Mouse (Mus musculus) lung, adult 18-20 months (tissue): ENCODE data around the gene Tbx4.

Experiments
- DNase-seq, 2 experiments: peaks; one replicate each; pipeline ENCODE4 v3.0.0; 2022; ENCODE audit warnings: mixed read lengths in 2 of 2

Tbx4 gene

DNA sequence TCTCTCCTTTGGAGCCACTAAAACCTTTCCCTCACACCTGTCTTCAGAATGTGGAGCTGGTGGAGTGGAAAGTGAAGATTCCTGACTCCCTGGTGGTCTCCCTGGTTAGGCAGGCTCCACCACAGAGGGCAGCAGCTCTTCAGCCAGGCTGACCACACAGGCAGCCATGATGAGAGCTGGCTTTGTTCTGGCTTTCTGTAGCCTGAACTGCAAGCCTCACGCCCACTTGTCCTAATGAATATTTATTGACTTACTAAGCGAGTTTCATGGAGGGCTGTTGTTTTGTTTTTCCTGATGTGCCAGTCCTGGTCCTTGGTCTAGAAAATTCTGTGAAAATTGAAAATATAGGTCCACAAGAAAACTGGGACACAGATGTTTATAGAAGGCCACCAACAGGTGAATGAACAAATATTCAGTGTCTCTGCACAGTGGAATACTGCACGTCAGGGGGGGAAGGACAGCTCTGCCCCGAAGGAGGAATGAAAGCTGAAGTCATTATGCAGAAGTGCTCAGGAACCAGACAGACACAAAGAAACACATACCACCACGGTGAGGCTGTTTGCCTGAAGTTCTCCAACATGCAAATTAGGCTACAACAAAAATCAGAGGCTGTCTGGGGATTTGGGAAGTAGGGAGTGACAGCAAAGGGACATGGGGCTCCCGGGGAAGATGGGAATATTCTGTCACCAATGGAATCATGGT, 28.1 kb upstream of the Tbx4 start:
- no peak for DNase-seq

DNA sequence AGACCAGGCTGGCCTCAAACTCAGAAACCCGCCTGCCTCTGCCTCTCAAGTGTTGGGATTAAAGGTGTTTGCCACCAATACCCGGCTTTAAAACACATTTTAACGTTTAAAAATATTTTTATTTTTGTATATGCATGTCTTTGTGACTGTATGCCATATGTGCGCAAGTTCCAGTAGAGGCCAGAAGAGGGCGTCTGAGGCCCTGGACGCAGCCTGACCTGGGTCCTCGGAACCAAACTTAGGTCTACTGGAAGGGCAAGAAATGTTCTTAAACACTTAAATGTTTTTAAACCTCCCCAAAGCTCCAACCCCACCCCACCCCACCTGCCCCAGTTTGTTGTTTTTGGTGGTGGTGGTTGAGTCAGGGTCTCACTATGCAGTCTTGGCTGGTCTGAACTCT, 21.9 kb upstream of the Tbx4 start:
- no peak for DNase-seq

DNA sequence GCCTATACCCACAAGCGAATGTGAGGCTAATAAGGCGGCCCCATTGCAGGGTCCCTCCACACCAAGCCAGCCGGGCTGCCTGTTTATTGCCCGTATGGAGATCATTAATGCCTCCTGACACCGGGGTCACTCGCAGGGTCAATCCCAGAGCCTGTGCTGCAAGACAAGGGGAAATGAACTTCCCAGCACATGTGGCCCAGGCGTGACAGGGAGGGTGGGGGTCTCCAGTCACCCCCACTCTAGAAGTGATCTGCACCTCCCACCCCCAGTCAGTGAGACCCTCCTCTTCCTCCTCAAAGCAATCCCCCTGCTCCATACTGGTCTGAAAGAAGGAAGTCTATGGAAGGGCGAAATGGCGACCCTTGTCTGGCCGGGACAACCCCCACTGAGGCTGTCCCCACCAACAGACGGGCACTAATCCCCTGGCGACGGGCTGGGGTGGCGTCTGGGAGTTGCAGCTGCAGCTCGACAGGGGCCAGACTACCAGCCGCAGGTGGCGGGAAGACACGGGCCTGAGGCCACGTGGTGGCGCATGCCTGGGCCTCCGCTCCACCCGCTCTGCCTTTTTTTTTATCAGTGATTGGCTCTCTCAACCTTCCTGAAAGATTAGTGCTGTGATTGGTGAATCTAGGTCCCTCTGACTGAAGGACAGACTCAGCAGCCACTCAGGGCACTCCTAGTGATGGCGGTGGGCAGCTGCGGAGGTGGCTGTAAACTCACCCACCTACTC, 10.0 kb upstream of the Tbx4 start:
- no peak for DNase-seq

DNA sequence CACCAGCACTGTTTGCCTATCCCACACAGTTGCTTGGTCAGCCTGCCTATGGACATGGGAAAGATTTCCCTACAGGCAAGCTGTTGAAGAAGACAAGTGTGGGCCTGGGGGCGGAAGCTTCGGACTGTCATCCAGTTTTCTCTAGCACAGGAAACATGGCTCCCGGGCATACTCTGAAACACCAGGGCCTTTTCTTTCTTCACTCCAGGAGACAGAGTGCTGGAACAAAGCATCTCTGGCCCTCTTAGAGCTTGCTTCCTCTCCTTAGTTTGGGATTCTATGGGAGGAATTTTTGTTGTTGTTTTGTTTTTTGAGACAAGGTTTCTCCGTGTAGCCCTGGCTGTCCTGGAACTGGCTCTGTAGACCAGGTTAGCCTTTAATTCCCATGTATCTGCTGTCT, 1.7 kb upstream of the Tbx4 start:
- DNase-seq, result no peak

DNA sequence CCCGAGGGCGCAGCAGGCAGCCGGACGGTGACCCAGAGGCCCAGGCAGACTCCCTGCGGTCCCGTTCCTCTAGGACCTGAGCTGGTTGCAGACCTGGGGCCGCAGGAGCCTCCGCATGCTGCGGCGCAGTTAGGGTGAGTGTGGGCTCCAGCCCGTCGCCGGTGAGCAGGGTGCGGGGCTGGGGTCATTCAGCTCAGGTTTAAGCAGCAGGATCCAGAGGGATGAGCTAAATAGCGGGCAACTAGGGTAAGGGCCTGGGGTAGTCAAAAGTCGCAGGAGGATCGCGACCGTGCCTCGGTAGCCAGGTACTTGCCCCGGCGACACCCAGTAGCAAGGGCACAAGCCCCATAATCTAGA, 185 bp downstream of the Tbx4 start:
- no peak for DNase-seq

DNA sequence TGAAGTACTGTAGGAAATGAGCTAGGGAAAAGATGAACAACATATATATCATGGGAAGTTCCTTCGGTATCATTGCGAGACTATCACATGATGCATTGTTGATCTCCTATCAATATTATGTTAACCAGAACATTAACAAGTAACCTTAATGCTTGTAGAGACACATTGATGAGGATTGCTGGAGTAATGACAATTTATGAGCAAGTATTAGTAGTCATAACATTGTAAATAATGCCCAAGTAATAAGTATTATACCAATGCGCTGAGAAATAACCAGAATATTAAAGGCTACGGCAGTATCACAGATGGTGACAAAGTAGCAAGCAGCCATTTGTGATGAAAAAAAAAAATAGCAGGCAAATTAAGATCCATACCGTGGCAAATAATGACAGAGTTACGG, 1.1 kb downstream of the Tbx4 start:
- DNase-seq, result no peak

DNA sequence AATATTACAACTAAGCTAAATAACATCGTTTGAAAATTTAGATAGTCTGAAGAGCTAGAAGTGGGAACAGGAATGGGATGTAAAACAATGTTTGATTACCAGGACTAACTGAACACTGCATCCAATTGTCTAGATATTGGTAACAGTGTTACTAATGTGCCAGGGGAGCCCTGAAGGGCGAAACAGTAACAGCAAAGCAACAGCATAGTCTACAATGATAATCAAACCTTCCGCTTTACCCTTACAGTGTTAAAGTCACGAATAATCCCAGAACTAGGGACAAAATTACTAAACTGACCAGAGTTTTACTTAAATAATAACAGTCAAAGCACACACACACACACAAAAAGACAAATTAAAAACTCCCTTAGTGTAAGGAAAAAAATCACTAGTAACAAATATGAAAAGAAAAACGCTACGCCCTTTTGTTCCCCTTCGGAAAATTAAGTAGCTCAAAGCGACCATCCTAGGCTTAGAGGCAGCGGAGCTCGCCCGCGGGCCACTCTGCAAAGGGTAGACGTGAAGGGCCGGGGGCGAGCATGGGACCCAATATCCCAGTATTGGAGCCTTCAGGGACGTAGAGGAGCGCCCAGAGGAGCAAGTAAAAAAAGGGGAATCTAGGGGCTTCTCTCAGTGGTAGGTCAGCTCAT, 1.7 kb downstream of the Tbx4 start:
- no peak for DNase-seq

DNA sequence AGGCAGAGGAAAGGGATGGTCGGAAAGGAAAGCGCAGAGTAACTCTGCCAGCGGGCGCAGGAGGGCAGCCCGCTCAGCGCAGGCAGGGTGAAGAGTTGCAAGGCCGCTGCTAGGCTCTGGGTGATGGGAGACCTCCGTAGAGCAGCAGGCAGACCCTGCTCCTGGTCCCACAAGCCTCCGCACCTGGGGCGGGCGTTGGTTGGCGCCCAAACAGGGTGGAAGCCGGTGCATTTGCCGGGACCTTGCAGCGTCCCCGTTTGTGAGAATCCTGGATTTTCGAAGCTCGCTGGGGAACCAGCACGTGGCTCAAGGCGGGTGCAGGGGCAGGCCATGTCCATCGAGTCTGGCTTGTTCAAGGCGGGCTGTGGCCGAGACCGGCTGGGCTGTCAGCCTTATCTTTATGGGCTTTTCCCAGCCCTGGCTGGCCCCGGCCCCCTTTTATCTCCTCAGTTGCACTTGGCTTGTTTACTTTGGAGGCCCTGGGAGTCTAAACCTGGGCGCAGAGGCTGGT, 2.3 kb downstream of the Tbx4 start:
- DNase-seq, result no peak

DNA sequence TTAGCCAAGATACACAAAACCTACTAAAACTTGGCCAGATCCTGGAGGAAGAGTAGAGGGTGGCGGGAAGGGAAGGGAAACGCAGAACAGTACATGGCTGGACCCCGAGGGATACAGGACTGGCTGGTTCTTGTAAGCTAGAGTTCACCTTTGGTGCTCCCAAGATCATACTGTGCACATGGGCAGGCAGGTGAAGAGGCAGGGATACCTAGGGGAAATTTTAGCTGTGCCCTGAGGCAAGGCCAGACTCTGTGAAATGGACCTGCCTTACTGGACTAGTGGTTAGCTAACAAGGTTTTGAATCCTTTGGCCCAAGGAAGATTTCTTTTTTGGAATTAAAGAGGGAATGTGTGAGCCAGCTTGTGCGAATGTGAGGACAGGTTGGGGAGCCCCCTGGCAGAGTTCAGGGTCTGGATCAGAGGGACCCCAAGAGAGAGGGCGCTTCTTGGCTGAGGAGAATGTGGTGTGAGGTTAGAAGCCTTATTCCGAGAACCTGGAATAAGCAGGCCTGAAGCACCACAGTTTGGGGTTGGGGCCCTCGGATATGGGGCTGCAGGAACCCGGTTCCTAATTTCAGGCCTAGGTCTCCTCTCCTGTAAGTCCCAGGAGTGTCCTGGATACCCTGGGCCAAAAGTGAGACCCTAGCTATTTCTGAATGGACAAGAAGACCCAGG, 3.0 kb downstream of the Tbx4 start:
- no peak for DNase-seq

DNA sequence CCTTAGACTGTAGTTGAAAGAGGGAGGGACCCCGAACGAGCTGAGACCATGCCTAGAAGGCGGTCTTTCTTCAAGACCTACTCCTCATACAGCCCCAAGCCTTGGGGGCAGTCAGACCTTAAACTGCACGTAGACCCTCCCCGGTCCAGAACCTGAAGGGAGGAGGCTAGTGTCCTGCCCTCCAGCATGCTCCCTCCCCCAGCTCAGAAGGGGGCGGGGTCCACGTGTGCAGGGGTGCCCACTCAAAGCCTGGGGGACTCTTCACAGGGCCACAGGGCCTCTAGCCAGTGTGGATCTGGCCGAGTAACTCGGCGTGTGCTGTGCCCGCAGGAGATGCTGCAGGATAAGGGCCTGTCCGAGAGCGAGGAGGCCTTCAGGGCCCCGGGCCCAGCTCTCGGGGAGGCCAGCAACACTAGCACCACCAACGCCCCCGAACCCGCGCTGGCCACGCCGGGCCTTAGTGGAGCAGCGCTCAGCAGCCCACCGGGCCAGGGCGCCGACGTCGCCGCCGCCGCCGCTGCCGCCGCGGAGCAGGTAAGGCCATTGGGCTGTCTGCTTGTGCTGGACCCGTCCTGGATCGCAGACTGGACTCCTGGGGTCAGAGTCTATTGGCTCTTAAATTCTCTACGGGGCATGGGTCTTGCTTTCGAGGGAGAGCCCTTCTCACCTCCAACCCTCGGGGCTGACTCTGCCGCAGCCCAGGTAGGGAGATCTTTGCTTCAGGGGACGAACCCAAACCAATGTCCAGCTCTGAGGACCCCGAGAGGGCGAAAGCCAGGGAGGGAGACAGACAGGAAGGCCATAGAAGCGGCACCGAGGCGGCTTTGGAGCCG, 3.7 kb downstream of the Tbx4 start:
- no peak for DNase-seq

DNA sequence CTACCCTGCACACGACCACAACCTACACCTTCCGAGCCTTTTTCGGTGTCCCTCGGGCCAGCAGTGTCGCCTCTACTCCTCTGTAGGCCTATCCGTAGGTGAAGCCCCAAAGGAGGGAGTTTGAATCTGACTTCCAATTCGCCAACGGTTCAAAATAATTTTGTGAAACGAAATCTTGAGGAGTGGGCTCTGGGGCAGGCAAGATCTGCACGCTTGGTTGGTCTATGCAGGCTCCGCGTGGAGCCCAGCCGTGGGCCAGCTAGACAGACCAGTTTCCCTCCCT, 4.3 kb downstream of the Tbx4 start:
- no peak for DNase-seq

DNA sequence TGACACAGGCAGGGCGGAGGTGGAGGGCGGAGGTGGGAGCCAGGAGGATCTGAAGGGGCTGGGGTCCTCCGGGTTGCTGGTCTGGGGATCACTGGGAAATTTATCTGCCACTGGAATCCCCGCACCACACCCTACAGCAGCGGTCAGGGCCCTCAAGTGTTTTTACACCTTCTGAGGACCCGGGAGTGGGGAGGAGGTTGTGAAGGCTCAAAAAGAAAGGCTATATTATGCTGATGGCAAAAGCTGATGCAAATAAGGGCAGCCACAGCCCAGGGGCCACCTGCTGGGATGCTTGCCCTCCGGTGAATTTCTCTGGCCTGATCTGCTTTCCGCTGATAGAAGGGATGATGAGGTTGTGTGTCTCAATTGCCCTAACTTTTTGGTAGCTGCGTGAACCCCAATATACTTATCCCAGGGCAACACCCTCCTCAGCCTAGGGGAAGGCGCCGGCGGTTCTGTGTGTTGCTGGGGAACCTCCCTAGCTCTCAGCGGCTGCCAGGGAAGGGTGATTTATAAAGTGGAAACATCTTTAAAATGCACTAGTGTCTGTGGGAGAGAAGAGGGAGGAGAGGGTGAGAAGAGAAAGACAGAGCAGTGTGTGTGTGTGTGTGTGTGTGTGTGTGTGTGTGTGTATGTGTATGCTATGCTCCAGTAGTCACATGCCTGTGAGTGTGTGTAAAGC, 4.9 kb downstream of the Tbx4 start:
- DNase-seq, result peak; percentile 22 to 29

DNA sequence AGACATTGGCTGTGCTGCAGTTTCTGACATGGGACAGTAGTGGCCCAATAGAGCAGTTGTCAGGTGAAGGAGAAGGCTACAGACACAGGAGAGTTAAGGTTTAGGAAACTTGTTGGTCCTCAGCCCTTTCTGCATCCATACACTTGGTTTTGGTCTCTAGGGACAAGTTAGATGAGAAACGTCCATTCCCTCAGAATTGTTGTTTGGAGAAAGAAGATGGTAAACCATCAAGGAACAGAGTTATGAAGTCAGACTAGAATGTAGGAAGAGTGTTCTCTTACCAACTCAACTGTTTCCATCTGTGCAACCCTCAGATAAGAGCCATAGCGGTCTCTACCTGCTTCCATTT, 5.4 kb downstream of the Tbx4 start:
- DNase-seq, result no peak

DNA sequence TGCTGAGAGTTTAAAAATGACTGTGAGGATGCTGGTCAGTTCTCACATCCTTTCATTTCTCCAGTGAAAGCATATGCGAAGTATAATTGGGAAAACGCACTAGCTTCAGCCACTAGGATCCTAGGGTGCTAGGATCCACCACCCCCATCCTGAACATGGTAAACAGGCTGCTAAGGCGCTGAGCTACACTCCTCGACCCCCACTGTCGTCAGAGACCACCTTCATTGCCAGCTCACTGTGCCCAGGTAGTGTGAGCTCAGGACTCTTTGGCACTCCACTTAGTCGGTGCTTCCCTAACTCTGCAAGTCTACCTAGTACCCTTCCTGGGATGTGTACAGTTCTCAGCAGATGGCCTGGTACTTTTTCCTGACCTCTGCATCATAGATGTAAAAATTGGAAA, 6.5 kb downstream of the Tbx4 start:
- no peak for DNase-seq

DNA sequence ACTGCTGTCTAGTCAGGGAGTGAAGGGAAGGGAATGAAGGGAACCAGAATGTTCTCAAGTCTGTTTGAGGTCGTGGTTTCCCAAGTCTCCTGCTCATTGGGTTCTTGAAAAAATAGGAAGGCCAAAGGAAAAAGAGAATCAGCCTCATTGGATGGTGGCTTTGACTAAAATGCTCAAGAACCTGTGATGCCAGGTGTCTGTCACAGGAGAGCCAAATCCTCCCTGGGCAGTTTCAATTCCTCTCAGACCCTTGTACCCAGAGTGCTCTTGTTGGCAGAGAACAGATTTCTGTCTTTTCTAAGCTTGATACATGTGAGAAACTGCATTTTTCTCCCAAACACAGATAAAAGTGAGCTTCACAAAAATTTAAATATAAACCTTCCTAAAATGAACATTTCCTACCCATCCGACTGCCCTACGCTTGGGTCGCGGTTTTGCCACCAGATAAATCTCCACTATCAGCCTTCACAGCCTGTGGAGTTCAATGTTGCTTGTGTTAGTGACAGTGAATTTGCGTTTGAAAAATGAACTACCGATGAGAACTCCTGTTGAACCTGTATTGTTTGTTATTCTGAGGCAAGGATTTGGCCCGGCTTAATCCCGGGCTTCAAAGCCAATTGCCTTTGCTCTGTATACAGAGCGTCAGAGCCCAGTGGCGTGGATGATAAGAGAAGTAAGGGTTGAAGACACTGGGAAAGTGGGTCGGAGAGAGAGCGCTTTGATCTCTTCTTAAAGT, 7.3 kb downstream of the Tbx4 start:
- DNase-seq, result no peak

DNA sequence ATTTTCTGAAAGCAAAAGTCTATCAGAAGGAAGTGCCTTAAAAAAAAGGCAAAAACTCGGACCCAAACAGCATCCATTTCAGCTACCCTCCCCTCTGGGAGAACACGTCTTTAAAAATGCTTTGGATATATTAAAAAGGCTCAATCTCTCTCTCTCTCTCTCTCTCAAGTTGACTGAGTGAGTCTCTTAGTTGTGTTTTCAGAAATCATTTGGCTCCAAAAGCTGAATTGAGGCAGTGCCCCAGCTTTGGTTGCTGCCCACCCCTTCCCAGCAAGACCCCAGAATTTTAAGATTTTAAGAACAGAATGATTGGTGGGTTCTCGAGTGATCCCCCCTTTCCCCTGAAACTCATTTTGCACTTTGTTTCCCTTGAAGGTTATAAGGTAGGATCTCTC, 7.9 kb downstream of the Tbx4 start:
- no peak for DNase-seq

DNA sequence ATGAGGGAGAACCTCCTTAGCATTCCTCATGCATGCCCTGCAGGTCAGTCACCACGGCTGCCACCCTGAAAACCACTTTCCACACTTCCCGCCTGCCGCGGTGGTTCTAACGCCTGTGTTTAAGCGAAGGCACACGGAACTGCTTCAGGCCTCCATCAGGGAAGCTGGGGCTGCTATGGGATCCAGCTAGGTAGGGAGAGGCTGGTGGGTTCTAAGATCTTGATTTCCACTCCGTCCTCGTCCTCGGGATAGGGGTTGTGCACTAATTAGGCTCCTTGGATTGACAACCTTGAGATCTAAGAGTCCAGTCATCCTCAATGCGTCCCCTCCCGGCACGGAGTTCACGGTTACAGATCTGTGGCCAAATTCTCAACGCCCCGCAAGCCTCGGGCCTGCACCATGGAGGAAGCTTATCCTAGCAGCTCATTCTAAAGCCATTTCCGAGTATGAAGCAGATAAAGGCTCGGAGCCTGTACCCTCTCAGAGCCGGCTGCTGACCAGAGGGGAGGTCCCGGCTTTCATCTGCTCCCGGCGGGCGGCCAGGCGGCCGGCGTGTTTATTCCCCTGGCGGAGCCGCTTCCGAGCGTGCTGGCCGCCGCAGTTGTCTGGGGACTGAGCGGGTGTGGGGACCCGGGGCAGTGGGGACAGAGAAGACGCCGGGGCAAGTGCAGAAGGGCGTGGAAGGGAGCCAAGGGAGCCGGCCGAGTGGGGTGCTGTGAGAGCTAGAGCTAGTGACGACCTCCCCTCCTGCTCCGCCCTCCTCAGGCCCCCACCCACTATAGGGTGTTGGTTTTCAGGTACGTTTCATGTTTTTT, 8.7 kb downstream of the Tbx4 start:
- DNase-seq, result peak; percentile 38 to 46

DNA sequence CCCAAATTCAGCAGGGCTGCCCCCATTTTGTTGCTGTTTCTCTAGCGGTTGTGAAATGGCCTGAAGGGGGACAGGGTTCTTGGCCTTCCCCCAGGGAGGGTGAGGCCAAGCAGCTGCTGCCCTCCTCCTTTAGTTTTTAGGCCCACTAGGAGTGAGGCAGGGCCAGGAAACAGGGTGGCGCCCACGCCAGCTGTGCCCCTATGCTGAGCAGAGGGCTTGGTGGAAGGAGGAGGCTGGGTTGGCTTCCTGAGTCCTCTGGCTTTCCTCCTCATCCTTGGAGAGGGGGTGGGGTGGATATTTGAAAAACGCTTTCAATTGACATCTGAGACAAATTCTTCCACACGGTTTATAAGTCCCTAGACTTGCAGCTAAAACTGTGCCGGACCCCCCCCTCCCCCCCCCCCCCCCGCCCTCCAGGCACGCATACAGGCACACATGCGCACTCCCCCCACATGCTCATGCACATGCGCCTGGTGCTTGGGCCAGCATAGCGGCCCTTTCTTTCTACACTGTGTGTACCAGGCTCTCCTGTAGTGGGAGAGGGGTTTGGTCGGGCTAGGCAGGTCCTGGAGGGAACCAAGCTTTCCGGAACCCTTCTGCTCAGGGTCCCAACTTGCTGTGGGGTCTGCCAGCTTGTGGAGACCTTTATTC, 10.2 kb downstream of the Tbx4 start:
- peak; percentile 49 to 60 for DNase-seq

DNA sequence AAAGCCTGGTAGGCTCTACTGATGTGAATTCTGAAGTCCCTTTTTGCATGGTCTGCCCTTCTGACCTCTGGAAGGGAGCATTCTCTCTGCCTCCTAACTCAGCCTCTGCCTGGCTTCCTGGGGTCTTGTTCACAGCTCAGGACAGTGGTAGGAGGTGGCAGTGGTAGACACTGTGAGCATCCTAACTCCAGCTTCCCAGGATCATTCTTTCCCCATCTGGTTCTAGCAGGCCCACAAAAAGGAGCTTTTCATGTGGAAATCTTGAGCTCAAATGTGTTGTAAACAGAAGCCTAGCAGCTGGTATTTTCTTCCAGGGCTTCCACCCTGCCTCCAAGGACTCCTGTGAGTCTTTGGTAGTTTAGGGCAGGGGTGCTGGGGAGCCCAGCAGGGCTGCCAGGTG, 14.1 kb downstream of the Tbx4 start:
- DNase-seq, result no peak

DNA sequence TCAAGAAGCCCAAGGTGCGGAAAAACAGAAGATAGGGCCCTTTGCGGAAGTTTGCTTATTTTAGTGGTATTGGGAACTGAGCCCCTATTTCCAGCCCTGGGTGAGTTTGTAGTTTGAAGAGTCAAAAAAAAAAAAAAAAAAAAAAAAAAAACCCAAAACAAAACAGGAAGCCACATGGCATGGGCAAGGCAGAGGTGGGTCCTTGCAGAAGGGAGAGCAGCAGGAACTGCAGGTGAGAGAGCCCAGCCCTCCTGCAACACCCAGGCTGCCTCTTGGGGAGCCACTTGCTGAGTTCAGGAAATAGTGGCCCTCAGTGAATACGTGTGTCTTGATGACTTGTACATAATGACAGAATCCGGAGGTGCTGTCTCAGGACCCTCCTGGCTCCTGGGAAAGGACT, 23.3 kb downstream of the Tbx4 start:
- no peak for DNase-seq
